Mouse (Mus musculus) frontal cortex, postnatal 10 days (tissue): Measurements from ENCODE around the gene 2310011J03Rik.

Experiments
- DNase-seq, 2 experiments: peaks; one replicate each; pipeline ENCODE4 v3.0.0; 2022; ENCODE audit warnings: low spot score in 2 of 2, mixed read lengths in 1 of 2

The 2310011J03Rik gene

GRCm38 (mm10) chr10:80342305-80342748 lies 22.0 kb upstream of the 2310011J03Rik start:
- no peak for DNase-seq

DNA sequence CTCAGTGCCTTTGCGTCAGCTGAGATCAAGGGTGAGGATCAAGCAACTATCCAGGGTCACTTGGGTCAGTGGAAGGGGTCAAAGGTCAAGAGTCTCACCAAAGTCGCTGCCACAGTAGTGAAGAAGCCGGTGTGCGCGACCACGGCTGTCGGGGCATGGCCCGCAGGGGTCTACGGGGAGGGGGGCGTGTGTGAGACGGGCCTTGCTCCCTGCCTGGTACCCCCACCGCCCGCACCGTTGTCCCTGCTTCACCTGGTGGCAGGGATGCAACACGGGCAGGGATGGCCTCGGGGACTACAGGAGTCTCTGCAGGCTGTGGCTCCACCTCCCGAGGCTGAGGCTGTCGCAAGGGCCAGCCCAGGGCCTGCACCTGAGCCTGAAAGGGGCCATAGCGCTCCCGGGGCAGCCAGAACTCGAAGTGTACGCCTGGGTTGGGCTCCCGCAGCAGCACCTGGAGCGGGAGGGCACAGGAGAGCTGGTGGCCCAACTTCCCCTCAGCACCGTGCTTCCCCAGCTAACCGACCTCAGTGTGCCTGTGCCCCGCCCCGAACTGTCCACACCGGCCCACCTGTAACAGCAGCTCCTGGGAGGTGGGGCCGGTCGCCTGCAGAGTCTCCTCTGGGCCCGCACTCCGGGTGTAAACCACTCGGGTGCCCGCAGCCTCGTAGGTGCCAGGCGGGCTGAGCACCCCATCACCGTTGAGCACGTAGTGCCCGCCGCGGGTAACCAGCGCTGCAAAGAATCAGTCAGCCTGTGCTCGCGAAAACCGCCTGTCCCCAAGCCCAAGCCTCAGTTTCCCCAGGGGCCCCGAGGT lies 21.4 kb upstream of the 2310011J03Rik start:
- no peak for DNase-seq

- DNase-seq, result no peak
Measured at GRCm38 (mm10) chr10:80341026-80341425, 20.7 kb upstream of the 2310011J03Rik start.

- DNase-seq, result peak in 1 of 2 experiments; percentile 78
Measured at GRCm38 (mm10) chr10:80339941-80340750, 19.8 kb upstream of the 2310011J03Rik start.

DNA sequence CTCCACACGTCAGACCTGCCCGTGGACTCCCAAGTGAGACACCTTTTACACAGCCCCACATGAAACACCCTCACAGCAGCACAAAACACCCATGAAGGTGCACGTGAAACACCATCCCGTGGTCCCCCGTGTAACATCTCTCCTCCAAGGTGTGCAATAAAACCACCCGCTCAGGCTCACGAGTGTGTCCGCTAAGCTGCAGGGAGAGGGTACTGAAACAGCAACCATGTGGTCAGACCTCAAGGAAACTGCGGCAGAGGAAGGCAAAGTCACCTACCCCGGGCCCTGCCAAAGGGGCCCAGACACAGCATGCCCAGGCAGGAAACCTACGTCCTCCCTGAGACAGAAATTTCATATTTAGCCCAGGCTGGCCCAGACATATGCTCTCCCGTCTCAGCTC lies 15.9 kb upstream of the 2310011J03Rik start:
- DNase-seq, result no peak

DNA sequence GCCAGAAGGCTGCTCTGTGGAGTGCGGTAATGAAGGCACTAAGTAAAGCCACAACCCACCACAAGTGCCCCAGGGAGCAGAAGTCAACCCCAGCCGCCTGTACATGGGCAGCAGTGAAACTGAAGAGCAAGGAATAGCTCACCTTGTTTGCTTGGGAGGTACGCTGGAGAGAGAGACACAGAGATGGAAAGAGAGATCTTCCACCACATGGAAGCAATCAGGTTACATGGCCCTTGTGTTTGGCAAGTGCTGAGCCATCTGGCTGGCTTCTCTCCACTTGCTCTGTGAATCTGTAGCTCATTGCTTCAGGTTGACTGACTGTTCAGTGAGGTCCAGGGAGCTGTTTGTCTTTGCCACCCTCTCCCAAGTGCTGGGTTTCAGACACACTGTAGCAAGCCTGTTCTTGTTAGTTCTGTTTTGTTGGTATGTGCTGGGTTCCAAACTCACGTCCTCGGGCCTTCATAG lies 12.2 kb upstream of the 2310011J03Rik start:
- DNase-seq, result no peak

- no peak for DNase-seq
Measured at GRCm38 (mm10) chr10:80331636-80332524, 11.5 kb upstream of the 2310011J03Rik start.

GRCm38 (mm10) chr10:80330888-80331287 lies 10.6 kb upstream of the 2310011J03Rik start:
- no peak for DNase-seq

DNA sequence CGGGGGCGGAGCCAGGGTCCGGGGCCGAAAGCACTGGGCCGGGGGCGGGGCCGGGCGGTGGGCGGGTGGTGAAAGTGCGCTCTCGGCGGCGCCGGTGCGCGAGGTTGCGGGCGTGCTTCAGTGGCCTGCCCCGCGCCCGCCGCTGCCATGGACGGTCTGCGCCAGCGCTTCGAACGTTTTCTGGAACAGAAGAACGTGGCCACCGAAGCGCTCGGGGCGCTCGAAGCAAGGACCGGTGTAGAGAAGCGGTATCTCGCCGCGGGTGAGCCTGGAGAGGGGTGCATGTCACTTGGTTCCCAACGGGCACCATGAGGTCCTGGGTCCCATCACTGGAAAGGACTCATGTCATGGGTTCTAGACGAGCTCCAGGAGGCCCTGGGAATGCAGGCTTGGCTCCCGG lies 9.7 kb upstream of the 2310011J03Rik start:
- no peak for DNase-seq

DNA sequence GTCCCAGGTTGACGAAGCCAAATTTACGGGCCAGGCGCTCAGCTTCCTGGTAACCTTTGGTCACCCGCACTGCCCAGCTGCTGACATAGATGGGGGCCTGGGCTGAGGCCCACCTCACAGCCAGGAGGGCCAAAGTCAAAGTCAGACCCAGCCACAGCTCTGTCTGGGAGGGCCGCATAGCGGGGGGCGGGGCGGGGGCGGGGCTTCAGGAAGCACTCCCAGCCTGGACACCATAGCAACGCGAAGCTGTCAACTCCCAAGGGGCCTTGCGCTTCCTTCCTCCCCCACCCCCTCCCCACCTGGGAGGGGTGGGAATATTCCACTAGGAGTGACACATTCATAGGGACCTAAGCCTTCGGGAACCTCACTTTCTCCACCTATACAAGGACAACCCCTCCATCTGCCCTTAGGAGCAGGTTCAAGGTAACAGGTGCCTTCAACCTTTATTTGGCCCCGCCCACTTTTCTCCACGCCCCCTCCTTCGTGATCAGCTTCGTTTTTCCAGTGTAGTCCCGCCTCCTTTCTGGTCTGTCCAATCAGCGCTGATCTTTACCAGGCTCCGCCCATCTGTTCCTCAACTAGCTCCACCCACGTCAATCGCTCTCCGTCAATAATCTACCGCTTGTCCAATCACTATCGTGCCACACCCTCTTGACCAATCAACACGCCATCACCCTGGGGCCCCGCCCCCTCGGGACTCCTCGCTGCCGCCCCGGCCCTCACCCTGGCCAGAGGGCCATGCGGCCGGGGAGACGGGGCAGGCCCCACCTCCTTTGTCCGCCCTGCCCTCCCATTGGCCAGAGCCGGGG lies 9.1 kb upstream of the 2310011J03Rik start, which contains the start of the genes Pcsk4 and Reep6:
Gene Pcsk4, minus strand, starts transcription at position 226 of the 809 bp plus-strand sequence.
Gene Reep6, plus strand, starts transcription at position 681 of the 809 bp plus-strand sequence.
- DNase-seq, result peak; percentile 97 to 99

GRCm38 (mm10) chr10:80325045-80325444 lies 4.7 kb upstream of the 2310011J03Rik start:
- no peak for DNase-seq

DNA sequence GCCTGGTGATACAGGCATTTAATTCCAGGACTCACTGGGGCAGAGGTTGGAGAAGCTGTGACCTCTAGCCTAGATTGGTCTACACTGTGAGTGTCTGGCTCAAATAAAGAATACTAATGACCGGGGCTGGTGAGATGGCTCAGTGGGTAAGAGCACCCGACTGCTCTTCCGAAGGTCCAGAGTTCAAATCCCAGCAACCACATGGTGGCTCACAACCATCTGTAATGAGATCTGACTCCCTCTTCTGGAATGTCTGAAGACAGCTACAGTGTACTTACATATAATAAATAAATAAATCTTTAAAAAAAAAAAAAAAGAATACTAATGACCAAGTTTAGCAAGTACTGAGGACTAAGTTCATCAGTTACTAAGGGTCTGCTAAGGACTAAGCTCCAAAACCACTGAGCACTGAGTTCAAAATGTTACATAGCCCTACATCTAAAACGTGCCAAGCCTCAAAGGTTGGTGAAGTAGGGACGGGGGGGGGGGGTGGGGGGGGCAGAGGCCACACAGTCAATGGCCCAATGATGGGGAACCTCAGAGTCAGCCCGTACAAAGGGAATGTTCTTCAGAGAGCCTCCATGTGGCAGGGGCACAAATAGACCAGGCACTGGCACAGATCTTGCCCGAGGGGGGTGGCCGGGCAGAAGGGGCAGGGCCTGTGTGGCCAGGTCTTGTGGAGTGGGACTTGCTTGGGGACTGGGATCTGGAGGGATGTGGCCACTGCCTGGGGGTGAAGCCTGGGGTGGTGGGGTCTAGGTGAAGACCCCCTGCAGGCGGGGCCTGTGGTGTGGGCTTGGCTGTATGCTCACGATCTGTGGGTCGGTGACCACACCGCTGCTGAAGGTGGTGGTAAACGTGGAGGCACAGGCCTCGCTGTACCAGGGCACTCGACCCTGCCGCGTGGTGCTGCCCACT lies 4.0 kb upstream of the 2310011J03Rik start:
- DNase-seq, result no peak

- DNase-seq, result peak in 1 of 2 experiments; percentile 48
Measured at GRCm38 (mm10) chr10:80323261-80324119, 3.2 kb upstream of the 2310011J03Rik start.

DNA sequence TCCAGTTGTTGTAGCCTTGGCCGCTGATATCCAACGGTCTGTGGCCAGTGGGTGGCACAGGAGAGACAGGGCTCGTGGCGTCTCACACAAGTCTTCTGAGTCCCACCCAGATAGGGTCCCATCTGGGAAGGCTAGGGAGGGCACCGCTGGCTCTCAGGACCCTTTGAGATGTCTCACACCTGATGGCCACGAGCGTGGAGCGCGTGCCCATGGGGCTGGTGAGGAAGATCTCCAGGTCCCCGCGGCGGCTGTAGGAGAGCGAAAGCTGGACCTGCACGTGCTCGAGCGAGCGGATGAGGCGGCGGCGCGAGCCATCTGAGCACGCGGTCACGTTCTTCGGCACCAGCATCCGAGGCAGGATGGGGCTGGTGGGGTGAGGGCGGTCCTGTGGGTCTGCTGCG lies 2.5 kb upstream of the 2310011J03Rik start:
- peak in 1 of 2 experiments; percentile 40 for DNase-seq

GRCm38 (mm10) chr10:80321670-80322581 lies 1.6 kb upstream of the 2310011J03Rik start:
- peak in 1 of 2 experiments; percentile 52 for DNase-seq

DNA sequence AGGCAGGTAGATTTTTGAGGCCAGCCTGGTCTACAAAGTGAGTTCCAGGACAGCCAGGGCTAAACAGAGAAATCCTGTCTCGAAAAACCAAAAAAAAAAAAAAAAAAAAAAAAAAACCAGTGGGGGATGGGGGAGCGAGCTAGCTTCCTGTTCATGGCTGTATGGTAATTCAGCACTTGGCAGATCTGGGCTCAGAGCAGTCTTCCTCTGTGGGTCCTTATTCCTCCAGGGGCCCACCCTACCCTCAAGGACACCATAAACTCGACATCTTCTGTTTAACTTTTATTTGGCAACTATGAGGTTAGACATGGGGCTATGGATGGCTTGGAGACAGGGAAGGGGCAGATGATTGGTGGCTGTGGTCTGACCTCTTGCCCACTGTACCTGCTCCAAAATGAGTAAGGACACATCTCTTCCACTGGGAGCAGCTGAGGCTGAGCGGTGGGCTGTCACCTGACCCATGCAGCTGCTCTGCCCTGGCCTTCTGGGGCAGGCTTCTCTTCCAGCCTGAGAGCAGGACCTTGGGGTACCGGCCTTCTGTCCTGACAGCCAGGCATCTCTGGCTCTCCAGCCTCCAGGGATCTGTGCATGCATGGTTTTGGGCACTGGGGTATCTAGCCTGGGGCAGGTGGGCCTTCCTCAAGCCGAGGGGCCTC lies 805 bp upstream of the 2310011J03Rik start:
- DNase-seq, result no peak

DNA sequence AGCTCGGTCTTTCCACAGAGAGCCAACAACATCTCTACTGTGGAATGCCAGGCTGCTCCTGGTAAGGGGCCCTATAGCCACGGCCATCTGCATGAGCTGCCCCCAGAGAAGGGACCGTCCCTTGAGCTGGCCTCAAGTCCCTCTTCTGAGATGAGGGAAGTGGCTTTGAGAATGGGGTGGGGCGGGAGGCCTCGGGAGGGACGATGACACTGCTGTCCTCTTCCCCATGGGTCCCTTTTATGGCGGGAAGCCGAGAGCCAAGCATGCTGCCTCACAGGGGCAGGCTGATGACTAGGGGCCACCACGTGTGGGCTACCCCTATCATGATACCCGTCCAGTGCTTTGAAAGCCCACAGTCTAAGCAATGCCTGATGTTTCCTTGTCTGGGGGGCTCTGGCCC lies 3.3 kb downstream of the 2310011J03Rik start:
- DNase-seq, result no peak
